Mouse (Mus musculus) hindbrain, embryonic 12.5 days (tissue): ENCODE data around the gene Tns1. TPM values are rescaled to one million over a fixed set of nuclear protein-coding genes. Genes with fewer than 3 reads are reported as not detected.
A peak's percentile ranks its signal among the peaks of the same experiment; 100 is the strongest.

Experiments used
- ATAC-seq: fragments of 200-750 bp; cut with Nextera tagmentation; 2 replicates; pipeline ENCODE4 v1.8.0; 2017; ENCODE audit warnings: moderate TSS enrichment; ENCODE audit not compliant: low FRiP score
- H3K27ac ChIP-seq: fragments of 300-500 bp; sonication (generic); 2 replicates; pipeline ENCODE4 v1.5.1; 2016; ENCODE audit warnings: mild to moderate bottlenecking
- H3K27me3 ChIP-seq: fragments of 300-500 bp; sonication (generic); 2 replicates; pipeline ENCODE4 v1.6.1; 2016; ENCODE audit warnings: mild to moderate bottlenecking
- H3K36me3 ChIP-seq: fragments of 300-500 bp; sonication (generic); 2 replicates; pipeline ENCODE4 v1.6.1; 2016; ENCODE audit warnings: mild to moderate bottlenecking
- H3K4me1 ChIP-seq: fragments of 300-500 bp; sonication (generic); 2 replicates; pipeline ENCODE4 v1.6.1; 2016
- H3K4me2 ChIP-seq: fragments of 300-500 bp; sonication (generic); replicated peaks from 2 replicates; pipeline ENCODE4 v1.6.1; 2016; ENCODE audit warnings: mild to moderate bottlenecking
- H3K4me3 ChIP-seq: fragments of 300-500 bp; sonication (generic); 2 replicates; pipeline ENCODE4 v1.5.1; 2016; ENCODE audit warnings: mild to moderate bottlenecking
- H3K9ac ChIP-seq: fragments of 300-500 bp; sonication (generic); 2 replicates; pipeline ENCODE4 v1.6.1; 2016; ENCODE audit warnings: mild to moderate bottlenecking, moderate library complexity
- H3K9me3 ChIP-seq: fragments of 300-500 bp; sonication (generic); replicated peaks from 2 replicates; pipeline ENCODE4 v1.6.1; 2016; ENCODE audit warnings: mild to moderate bottlenecking
- WGBS: fragments of 180-500 bp; shearing (Covaris S2); methylation state at CpG from one replicate; pipeline ENCODE4 v1.1.7; 2016; 5-methylcytosine and 5-hydroxymethylcytosine counted together
- polyA plus RNA-seq: library from polyadenylated mRNA; unstranded; fragments of >200 nt; fragmentation: Nextera tagmentation; extraction: Ambion mirVana; gene quantifications from 2 replicates; pipeline ENCODE4 v1.2.1, GENCODE M21; 2016

The Tns1 gene
- polyA plus RNA-seq, 1 experiment from 2014 or later: 28.3 TPM

- WGBS: 48% methylated on average over 6 of the region's 6 CpGs
- Histone ChIP-seq H3K4me3 (no peak overlapping the region), H3K4me1 (no peaks in the 10 kb centered on the region), H3K9me3 (no peaks in the 10 kb centered on the region), H3K27ac (no peak overlapping the region), H3K36me3 (peaks cover 17% of the 10 kb centered on the region; the same call in 1 of the 2 replicates), H3K4me2 (no peak overlapping the region), H3K27me3 (no peaks in the 10 kb centered on the region), H3K9ac (no peak overlapping the region)
- no peak for ATAC-seq
Observed at GRCm38 (mm10) chr1:73986268-73987045, 137.8 kb downstream of the Tns1 start.

- Histone ChIP-seq H3K36me3 (peaks cover 20% of the 10 kb centered on the region; the same call in 1 of the 2 replicates), H3K4me1 (no peaks in the 10 kb centered on the region), H3K27ac (no peak overlapping the region), H3K27me3 (no peaks in the 10 kb centered on the region), H3K4me2 (no peak overlapping the region), H3K9ac (no peak overlapping the region), H3K4me3 (no peak overlapping the region), H3K9me3 (no peaks in the 10 kb centered on the region)
- no peak for ATAC-seq
- 83% methylated on average over 4 of the region's 4 CpGs for WGBS
Observed at GRCm38 (mm10) chr1:73985611-73986010, 138.6 kb downstream of the Tns1 start.

DNA sequence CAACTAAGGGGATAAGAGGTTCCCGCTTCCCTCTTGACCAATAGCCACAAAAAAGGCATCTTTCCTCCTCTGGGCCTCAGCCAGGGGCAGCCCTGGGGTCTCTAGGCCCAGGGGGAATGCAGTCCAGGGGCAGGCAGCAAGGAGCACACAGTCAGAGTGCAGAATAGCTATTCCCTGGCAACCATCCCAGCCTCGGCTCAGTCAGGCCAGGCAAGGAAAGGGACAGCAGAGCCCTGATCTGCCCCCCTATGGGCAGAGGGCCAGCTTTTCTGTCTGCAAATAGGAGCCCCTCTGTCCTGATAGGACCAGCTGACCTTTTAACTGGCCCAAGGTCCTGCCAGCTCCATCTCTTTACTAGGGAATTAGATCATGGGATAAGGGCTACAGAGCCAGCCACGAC, 145.0 kb downstream of the Tns1 start:
- Histone ChIP-seq H3K9me3 (no peaks in the 10 kb centered on the region), H3K4me3 (no peak overlapping the region), H3K27me3 (no peaks in the 10 kb centered on the region), H3K9ac (no peak overlapping the region), H3K27ac (no peak overlapping the region), H3K4me2 (no peak overlapping the region), H3K36me3 (peaks cover 26% of the 10 kb centered on the region), H3K4me1 (no peaks in the 10 kb centered on the region)
- no peak for ATAC-seq
- WGBS: 68% methylated on average over 3 of the region's 3 CpGs

DNA sequence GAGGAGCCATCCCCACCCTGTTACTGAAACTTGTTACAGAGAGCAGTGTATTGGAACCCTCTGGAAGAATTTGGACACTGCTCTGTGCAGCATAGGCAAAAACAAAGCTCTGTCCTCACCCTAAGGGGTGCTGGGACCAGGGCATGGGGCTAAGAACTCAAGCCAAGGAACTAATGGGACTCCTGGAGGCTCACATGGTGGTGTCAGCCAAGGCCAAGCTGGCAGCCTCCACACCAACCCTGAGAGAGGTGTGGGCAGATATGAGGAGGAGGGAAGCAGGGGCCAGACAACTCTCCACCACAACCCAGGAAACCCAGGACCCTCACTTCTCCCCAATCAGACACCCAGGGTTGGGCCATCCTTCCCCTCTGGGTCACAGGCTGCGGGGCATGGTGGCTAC, 145.7 kb downstream of the Tns1 start:
- H3K4me1 ChIP-seq: no peaks in the 10 kb centered on the region
- H3K9ac ChIP-seq: no peak overlapping the region
- ATAC-seq: no peak
- H3K27me3 ChIP-seq: no peaks in the 10 kb centered on the region
- no peak overlapping the region for H3K4me3 ChIP-seq
- H3K4me2 ChIP-seq: no peak overlapping the region
- H3K27ac ChIP-seq: no peak overlapping the region
- H3K36me3 ChIP-seq: peaks cover 23% of the 10 kb centered on the region
- H3K9me3 ChIP-seq: no peaks in the 10 kb centered on the region
- WGBS: 92% methylated on average over 1 of the region's 1 CpGs

GRCm38 (mm10) chr1:73973992-73974391, 150.3 kb downstream of the Tns1 start:
- no peak overlapping the region for H3K4me3 ChIP-seq
- no peak for ATAC-seq
- no peaks in the 10 kb centered on the region for H3K9me3 ChIP-seq
- H3K4me1 ChIP-seq: peaks cover 12% of the 10 kb centered on the region
- WGBS: 65% methylated on average over 9 of the region's 9 CpGs
- no peak overlapping the region for H3K4me2 ChIP-seq
- H3K9ac ChIP-seq: no peak overlapping the region
- H3K27me3 ChIP-seq: no peaks in the 10 kb centered on the region
- H3K36me3 ChIP-seq: peaks cover 10% of the 10 kb centered on the region
- no peak overlapping the region for H3K27ac ChIP-seq

DNA sequence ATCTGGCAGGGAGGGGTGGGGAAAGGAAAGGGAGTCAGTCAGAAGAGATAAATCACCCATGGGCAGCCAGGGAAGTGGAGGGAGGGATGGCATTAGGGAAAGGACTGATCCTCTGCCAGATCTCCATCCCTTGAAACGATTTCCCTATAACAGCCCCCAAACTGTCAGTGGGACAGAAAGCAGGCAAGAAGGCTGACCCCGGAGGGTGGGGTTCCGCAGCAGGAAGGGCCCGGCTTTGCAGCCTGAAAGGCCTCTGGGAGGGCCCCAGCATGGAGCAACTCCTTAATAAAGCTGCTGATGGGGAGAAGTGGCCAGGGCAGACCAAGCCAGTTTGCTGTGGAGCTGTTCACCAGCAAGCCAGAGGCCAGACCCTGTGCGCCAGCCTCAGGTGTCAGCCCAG, 151.5 kb downstream of the Tns1 start:
- ATAC-seq: no peak
- H3K9me3 ChIP-seq: no peaks in the 10 kb centered on the region
- H3K4me1 ChIP-seq: peaks cover 25% of the 10 kb centered on the region
- no peak overlapping the region for H3K27ac ChIP-seq
- no peak overlapping the region for H3K4me2 ChIP-seq
- 71% methylated on average over 5 of the region's 5 CpGs for WGBS
- H3K27me3 ChIP-seq: no peaks in the 10 kb centered on the region
- H3K4me3 ChIP-seq: no peak overlapping the region
- H3K36me3 ChIP-seq: 0 out of 2 replicates have a peak, but pooled peaks cover 4% of the 10 kb centered on the region
- H3K9ac ChIP-seq: no peak overlapping the region

- no peak for ATAC-seq
- Histone ChIP-seq H3K9me3 (no peaks in the 10 kb centered on the region), H3K9ac (no peak overlapping the region), H3K4me1 (peaks cover 31% of the 10 kb centered on the region), H3K27me3 (no peaks in the 10 kb centered on the region), H3K4me2 (no peak overlapping the region), H3K27ac (no peak overlapping the region), H3K36me3 (0 out of 2 replicates have a peak, but pooled peaks cover 4% of the 10 kb centered on the region), H3K4me3 (no peak overlapping the region)
- 49% methylated on average over 5 of the region's 5 CpGs for WGBS
Observed at GRCm38 (mm10) chr1:73970161-73970730, 154.0 kb downstream of the Tns1 start.

DNA sequence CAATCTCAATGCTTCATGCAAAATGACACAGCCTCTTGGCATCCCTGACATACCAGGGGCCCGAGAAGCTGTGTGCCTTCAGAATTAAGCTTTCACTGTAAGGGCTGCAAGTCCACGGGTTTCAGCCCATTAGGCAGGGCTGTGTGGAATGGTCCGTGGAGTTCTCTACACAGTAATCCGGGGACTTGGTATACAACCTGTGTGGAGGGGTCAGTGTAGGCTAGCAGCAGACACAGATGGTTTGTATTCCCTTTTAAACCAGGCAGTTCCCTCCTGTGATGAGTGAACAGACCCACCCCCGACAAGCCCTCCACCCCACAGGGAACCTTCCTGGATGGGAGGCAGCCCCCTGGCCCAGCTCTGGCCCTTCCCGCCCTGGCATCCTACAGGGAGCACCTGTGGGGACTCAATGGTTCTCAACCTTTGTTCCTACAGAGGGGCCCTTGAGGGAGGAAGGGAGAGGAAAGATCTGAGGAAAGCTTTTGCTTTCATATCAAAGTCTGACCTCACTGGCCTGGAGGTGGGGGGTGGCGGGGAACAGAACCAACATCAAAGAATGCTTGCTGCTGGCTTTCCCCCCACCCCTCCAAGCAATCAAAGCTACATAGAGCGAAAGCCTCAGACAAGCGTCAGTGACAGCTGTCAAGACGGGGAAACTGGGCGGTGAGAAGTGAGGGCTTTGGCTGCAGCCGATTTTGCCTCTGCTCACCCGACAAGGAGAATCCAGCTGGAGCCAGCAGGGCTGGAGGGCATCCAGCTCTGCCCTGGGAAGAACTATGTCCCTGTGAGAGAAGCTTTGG, 155.3 kb downstream of the Tns1 start:
- no peaks in the 10 kb centered on the region for H3K27me3 ChIP-seq
- no peak overlapping the region for H3K27ac ChIP-seq
- WGBS: 6% methylated on average over 13 of the region's 13 CpGs
- no peak overlapping the region for H3K4me2 ChIP-seq
- H3K9me3 ChIP-seq: no peaks in the 10 kb centered on the region
- no peak overlapping the region for H3K4me3 ChIP-seq
- 0 out of 2 replicates have a peak, but pooled peaks cover 4% of the 10 kb centered on the region for H3K36me3 ChIP-seq
- no peak overlapping the region for H3K9ac ChIP-seq
- ATAC-seq: no peak
- peaks cover 32% of the 10 kb centered on the region for H3K4me1 ChIP-seq

DNA sequence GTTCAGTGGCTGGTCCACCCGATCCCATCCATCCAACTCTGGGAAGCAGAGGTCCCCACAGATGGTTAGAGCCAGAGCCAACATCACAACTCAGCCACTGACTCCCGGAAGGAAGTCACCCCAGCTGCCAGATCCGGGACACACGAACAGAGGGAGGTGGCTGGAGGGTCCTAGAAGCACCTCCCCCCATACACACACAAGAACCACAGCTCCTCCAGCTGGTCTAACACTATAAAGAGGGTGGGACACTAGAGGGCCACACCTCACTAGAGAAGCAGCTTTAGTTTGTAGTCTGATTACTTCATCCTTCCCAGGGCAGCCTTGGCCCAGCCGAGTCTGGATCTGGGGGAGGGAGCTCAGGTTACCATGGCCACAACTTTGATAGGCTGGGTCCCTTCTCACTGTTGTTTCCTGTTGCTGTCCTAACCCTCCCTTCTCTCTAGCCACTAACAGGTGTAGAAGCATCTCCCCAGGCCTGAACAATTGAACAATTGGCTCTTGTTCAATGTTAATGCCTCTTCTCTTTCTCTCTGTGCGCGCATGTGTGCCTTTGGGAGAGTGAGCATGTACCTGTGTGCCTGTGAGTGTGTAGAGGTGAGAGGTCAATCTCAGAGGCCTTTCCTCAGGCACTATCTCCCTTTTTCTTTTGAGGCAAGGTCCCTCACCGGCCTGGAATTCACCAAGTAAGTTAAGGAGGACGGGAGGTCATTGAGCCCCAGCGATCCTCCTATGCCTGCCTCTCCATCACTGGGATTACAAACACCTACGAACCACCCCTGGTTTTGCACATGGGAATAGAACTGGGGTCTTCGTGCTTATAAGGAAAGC, 157.6 kb downstream of the Tns1 start:
- no peak overlapping the region for H3K4me3 ChIP-seq
- 72% methylated on average over 12 of the region's 12 CpGs for WGBS
- no peaks in the 10 kb centered on the region for H3K9me3 ChIP-seq
- peaks cover 47% of the 10 kb centered on the region for H3K4me1 ChIP-seq
- no peak overlapping the region for H3K9ac ChIP-seq
- H3K27ac ChIP-seq: no peak overlapping the region
- 0 out of 2 replicates have a peak, but pooled peaks cover 4% of the 10 kb centered on the region for H3K36me3 ChIP-seq
- no peaks in the 10 kb centered on the region for H3K27me3 ChIP-seq
- no peak overlapping the region for H3K4me2 ChIP-seq
- no peak for ATAC-seq

GRCm38 (mm10) chr1:73964151-73964743, 160.0 kb downstream of the Tns1 start:
- ATAC-seq: no peak
- WGBS: 73% methylated on average over 5 of the region's 5 CpGs
- Histone ChIP-seq H3K4me2 (no peak overlapping the region), H3K36me3 (no peaks in the 10 kb centered on the region), H3K4me1 (peaks cover 37% of the 10 kb centered on the region), H3K27me3 (no peaks in the 10 kb centered on the region), H3K4me3 (no peak overlapping the region), H3K9ac (no peak overlapping the region), H3K27ac (no peak overlapping the region), H3K9me3 (no peaks in the 10 kb centered on the region)

GRCm38 (mm10) chr1:73963626-73964025, 160.6 kb downstream of the Tns1 start:
- ATAC-seq: no peak
- H3K4me2 ChIP-seq: 0 out of 2 replicates have a peak overlapping the region, but pooled peaks have one; percentile 26
- peak overlapping the region; percentile 52 for H3K27ac ChIP-seq
- H3K27me3 ChIP-seq: no peaks in the 10 kb centered on the region
- no peaks in the 10 kb centered on the region for H3K36me3 ChIP-seq
- H3K4me1 ChIP-seq: peaks cover 31% of the 10 kb centered on the region
- 31% methylated on average over 8 of the region's 8 CpGs for WGBS
- no peaks in the 10 kb centered on the region for H3K9me3 ChIP-seq
- no peak overlapping the region for H3K4me3 ChIP-seq
- no peak overlapping the region for H3K9ac ChIP-seq
